Mouse (Mus musculus) neural tube, embryonic 14.5 days (tissue): Measurements from ENCODE around the gene Cilp2. TPM values are rescaled to one million over a fixed set of nuclear protein-coding genes. Genes with fewer than 3 reads are reported as not detected.

Experiments used
- ATAC-seq: fragments of 200-750 bp; cut with Nextera tagmentation; 2 replicates; pipeline ENCODE4 v1.8.0; 2017; ENCODE audit warnings: low read depth, mild to moderate bottlenecking, moderate TSS enrichment, moderate library complexity
- H3K27ac ChIP-seq: fragments of 300-500 bp; sonication (generic); 2 replicates; pipeline ENCODE4 v1.5.1; 2014; ENCODE audit warnings: low read depth, mild to moderate bottlenecking, control low read depth, low read length, moderate library complexity, mixed read lengths
- H3K27me3 ChIP-seq: fragments of 300-500 bp; sonication (generic); 2 replicates; pipeline ENCODE4 v1.6.1; 2014; ENCODE audit warnings: low read length; ENCODE audit not compliant: control insufficient read depth, insufficient read depth
- H3K36me3 ChIP-seq: fragments of 300-500 bp; sonication (generic); 2 replicates; pipeline ENCODE4 v1.6.1; 2014; ENCODE audit warnings: low read length, mixed read lengths; ENCODE audit not compliant: control insufficient read depth, insufficient read depth
- H3K4me1 ChIP-seq: fragments of 300-500 bp; sonication (generic); 2 replicates; pipeline ENCODE4 v1.6.1; 2014; ENCODE audit warnings: low read length; ENCODE audit not compliant: control insufficient read depth, insufficient read depth
- H3K4me2 ChIP-seq: fragments of 300-500 bp; sonication (generic); 2 replicates; pipeline ENCODE4 v1.6.1; 2014; ENCODE audit warnings: mild to moderate bottlenecking, low read depth, low read length, control low read depth
- H3K4me3 ChIP-seq: fragments of 300-500 bp; sonication (generic); 2 replicates; pipeline ENCODE4 v1.5.1; 2014; ENCODE audit warnings: low read depth, low read length, control low read depth, mixed read lengths
- H3K9ac ChIP-seq: fragments of 300-500 bp; sonication (generic); replicated peaks from 2 replicates; pipeline ENCODE4 v1.6.1; 2014; ENCODE audit warnings: low read depth, mild to moderate bottlenecking, control low read depth, low read length, mixed read lengths
- H3K9me3 ChIP-seq: fragments of 300-500 bp; sonication (generic); 2 replicates; pipeline ENCODE4 v1.6.1; 2016; ENCODE audit warnings: low read length; ENCODE audit not compliant: control insufficient read depth
- WGBS: fragments of 180-500 bp; shearing (Covaris S2); extraction: QIAGEN DNeasy Blood & Tissue Kit; methylation state at CpG from one replicate; pipeline ENCODE4 v1.1.7; 2014; 5-methylcytosine and 5-hydroxymethylcytosine counted together
- polyA plus RNA-seq: library from polyadenylated mRNA; unstranded; fragments of >200 nt; fragmentation: Nextera tagmentation; extraction: Ambion mirVana; gene quantifications from 2 replicates; pipeline ENCODE4 v1.2.1, GENCODE M21; 2014

Cilp2 gene
- polyA plus RNA-seq, 1 experiment from 2014 or later = 3.5 TPM

DNA sequence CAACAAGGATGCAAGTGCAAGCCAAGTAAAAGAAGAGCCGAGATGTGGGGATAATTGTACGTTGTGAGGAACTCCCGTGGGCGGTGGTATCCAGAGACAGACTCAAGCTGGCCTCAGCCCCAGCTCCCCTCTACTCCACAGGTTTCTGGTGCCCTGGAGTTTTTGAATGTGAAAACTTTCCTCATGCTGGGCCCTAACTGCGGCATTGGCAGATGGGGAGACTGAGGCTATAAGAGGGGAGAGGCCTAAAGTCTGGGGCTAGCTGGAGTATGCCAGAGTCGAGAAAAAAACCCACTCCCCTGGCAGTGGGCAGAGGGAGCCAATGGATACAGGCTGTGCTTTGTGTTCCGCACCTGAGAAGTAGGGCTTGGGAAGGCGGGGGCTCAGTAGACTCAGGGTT lies 16.6 kb upstream of the Cilp2 start:
- Histone ChIP-seq H3K4me1 (peaks cover 17% of the 10 kb centered on the region), H3K4me3 (no peak overlapping the region), H3K4me2 (no peak overlapping the region; the same call in 1 of the 2 replicates), H3K27ac (no peak overlapping the region), H3K27me3 (no peaks in the 10 kb centered on the region), H3K9me3 (no peaks in the 10 kb centered on the region), H3K36me3 (peaks cover 6% of the 10 kb centered on the region; the same call in 1 of the 2 replicates), H3K9ac (no peak overlapping the region)
- ATAC-seq = no peak
- 81% methylated on average over 8 of the region's 8 CpGs for WGBS

- Histone ChIP-seq H3K9me3 (no peaks in the 10 kb centered on the region), H3K36me3 (no peaks in the 10 kb centered on the region), H3K27ac (peak overlapping the region; percentile 87), H3K4me3 (peak overlapping the region; percentile 77), H3K27me3 (no peaks in the 10 kb centered on the region), H3K4me1 (peaks cover 17% of the 10 kb centered on the region), H3K4me2 (peak overlapping the region; percentile 99), H3K9ac (peak overlapping the region; percentile 78)
- ATAC-seq = peak; percentile 90
- WGBS = under 1% methylated on average over 45 of the region's 45 CpGs
These were observed 15.6 kb upstream of the Cilp2 start for GRCm38 (mm10) chr8:69903063-69903542.

- WGBS = 5% methylated on average over 88 of the region's 89 CpGs
- H3K4me1 ChIP-seq = peaks cover 17% of the 10 kb centered on the region
These were observed 14.9 kb upstream of the Cilp2 start, which contains the start of the genes Tssk6, Ndufa13 and Yjefn3 for GRCm38 (mm10) chr8:69902163-69903062. Gene Tssk6, plus strand, starts transcription at chr8:69902184. Gene Ndufa13, minus strand, starts transcription at chr8:69902558. Gene Yjefn3, minus strand, starts transcription at chr8:69902712.

GRCm38 (mm10) chr8:69901484-69902162 lies 14.1 kb upstream of the Cilp2 start:
- peaks cover 20% of the 10 kb centered on the region for H3K4me1 ChIP-seq
- WGBS = under 1% methylated on average over 41 of the region's 41 CpGs
- ATAC-seq = peak; percentile 64
- H3K27me3 ChIP-seq = no peaks in the 10 kb centered on the region
- H3K9ac ChIP-seq = peak overlapping the region; percentile 79
- peak overlapping the region; percentile 99 for H3K4me2 ChIP-seq
- no peaks in the 10 kb centered on the region for H3K36me3 ChIP-seq
- H3K27ac ChIP-seq = peak overlapping the region; percentile 88
- peak overlapping the region; percentile 77 for H3K4me3 ChIP-seq
- H3K9me3 ChIP-seq = no peaks in the 10 kb centered on the region

More at GRCm38 (mm10) chr8:69902163-69903062, 14.9 kb upstream of the Cilp2 start, which contains the start of the genes Tssk6, Ndufa13 and Yjefn3:
- Histone ChIP-seq H3K4me2 (peak within 1 kb of the TSS; percentile 99), H3K27ac (peak within 1 kb of the TSS; percentile 88), H3K9ac (peak within 1 kb of the TSS; percentile 79), H3K27me3 (no peaks in the 10 kb centered on the region), H3K36me3 (no peaks in the 10 kb centered on the region), H3K9me3 (no peaks in the 10 kb centered on the region), H3K4me3 (peak within 1 kb of the TSS; percentile 77)
- peak; percentile 55 for ATAC-seq

DNA sequence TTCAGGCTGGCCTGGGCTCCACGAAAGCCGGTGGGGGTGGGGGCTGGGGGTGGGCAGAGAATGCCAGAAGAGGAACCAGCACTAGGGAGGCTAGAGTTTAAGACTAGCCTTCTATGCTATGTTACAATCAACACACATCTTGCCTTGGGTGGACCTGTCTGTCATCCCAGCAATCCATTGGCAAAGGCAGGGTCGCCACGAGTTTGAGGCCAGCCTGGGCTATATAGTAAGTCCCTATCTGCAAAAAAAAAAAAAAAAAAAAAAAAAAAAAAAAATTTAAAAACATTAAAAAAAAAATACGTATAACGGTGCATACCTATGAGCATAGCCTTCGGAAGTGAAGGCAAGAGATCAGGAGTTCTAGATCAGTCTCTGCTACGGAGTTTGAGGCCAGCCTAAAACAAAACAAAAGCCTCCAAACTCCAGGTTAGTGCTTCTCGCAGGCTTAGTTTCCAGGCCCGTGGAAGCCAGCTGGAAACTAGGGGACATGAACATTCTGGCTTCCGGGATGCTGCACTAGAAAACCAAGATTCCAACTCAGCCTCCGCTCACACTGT lies 13.5 kb upstream of the Cilp2 start:
- peak overlapping the region; percentile 79 for H3K9ac ChIP-seq
- no peaks in the 10 kb centered on the region for H3K27me3 ChIP-seq
- H3K36me3 ChIP-seq = no peaks in the 10 kb centered on the region
- ATAC-seq = peak; percentile 2; the same call in 1 of the 2 replicates
- peaks cover 20% of the 10 kb centered on the region for H3K4me1 ChIP-seq
- no peaks in the 10 kb centered on the region for H3K9me3 ChIP-seq
- WGBS = 20% methylated on average over 12 of the region's 12 CpGs
- peak overlapping the region; percentile 88 for H3K27ac ChIP-seq
- H3K4me3 ChIP-seq = peak overlapping the region; percentile 77
- H3K4me2 ChIP-seq = peak overlapping the region; percentile 99

DNA sequence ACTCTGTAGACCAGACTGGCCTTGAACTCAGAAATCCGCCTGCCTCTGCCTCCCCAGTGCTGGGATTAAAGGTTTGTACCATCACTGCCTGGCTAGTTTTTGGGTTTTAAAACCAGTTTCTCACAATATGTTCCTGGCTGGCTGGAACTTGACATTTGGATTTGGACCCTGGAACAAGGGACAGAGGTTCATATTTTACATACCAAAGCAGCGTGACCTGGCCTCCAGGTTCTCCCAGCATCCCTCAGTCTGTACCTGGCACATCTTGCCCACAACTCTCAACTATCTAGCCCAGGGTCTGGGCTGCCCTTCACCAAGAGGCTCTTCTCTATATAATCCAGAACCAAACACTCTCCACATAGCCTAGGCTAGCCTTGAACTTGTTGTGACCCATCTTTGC lies 12.4 kb upstream of the Cilp2 start:
- Histone ChIP-seq H3K4me1 (peaks cover 23% of the 10 kb centered on the region), H3K27ac (no peak overlapping the region), H3K4me3 (no peak overlapping the region), H3K4me2 (no peak overlapping the region), H3K27me3 (no peaks in the 10 kb centered on the region), H3K9me3 (no peaks in the 10 kb centered on the region), H3K9ac (no peak overlapping the region), H3K36me3 (no peaks in the 10 kb centered on the region)
- WGBS = 95% methylated on average over 2 of the region's 2 CpGs
- no peak for ATAC-seq

DNA sequence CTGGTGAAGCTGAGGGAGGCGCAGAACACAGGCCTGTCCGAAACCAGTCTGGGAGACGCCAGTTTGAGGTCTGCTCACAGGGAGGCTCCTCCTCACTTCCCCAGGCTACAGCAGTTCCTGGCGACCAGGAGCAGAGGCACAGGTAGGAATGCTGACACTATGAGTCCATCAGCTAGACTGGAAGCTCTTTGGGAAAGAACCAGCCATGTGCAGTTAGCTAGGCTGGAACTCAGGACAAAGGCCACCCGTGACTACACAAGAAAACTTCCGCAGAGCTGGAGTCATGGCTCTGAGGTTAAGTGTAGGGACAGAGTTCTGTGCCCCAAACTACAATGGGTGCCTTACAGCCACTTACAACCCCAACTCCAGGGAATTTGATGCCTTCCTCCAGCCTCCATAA lies 10.4 kb upstream of the Cilp2 start:
- Histone ChIP-seq H3K9me3 (no peaks in the 10 kb centered on the region), H3K4me1 (peaks cover 19% of the 10 kb centered on the region), H3K27me3 (no peaks in the 10 kb centered on the region), H3K4me2 (no peak overlapping the region), H3K9ac (no peak overlapping the region), H3K4me3 (no peak overlapping the region), H3K27ac (no peak overlapping the region), H3K36me3 (0 out of 2 replicates have a peak, but pooled peaks cover 4% of the 10 kb centered on the region)
- ATAC-seq = no peak
- 87% methylated on average over 6 of the region's 6 CpGs for WGBS

DNA sequence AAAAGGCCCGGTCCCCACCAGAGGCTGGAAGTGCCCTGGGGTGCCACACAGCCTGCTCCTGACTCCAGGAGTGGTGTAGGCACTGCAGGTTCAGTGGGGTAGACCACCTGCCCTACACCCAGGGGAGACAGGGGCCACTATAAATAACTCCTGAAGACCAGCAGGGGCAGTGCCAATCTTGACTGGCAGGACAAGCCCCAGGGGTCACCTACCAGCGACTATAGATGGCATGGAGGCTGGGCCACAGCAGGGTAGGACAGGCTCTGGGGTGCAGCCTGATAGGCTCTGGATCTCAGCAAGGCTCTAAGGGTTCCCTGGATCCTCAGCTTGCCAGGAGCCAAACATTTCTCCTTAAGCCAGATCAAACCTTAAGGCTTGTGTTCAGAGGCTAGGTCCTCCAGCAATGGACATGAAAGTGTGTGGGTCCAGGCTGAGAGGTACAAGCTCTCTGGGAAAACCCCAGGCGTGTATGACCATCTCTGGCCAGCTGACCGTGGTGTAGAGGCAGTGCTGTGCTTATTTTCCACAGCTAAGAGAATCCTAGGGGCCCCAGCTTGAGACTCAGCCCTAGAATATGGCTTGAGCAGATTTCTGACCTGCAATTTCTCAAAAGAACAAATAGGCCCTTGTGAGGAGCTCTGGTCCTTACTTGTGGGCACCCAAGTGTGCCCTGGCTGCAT lies 8.4 kb upstream of the Cilp2 start:
- H3K4me1 ChIP-seq = peaks cover 12% of the 10 kb centered on the region
- no peak overlapping the region for H3K9ac ChIP-seq
- ATAC-seq = no peak
- 0 out of 2 replicates have a peak, but pooled peaks cover 4% of the 10 kb centered on the region for H3K36me3 ChIP-seq
- no peaks in the 10 kb centered on the region for H3K9me3 ChIP-seq
- WGBS = 78% methylated on average over 4 of the region's 4 CpGs
- H3K27ac ChIP-seq = no peak overlapping the region
- H3K4me2 ChIP-seq = no peak overlapping the region
- no peaks in the 10 kb centered on the region for H3K27me3 ChIP-seq
- H3K4me3 ChIP-seq = no peak overlapping the region
